Mouse (Mus musculus): ENCODE measurements around the gene Gm3043.
"Not testable (repeated sequence)": the region's sequence is repeated elsewhere in the genome, so short reads cannot be mapped to it uniquely, and the experiment has no call there.

Gene Gm3043

GRCm38 (mm10) chr14:3688483-3688882, at the start of gene Gm3043:
Gm3043 (plus strand) TSS chr14:3688783.
- DNase-seq, result not testable (repeated sequence)

DNA sequence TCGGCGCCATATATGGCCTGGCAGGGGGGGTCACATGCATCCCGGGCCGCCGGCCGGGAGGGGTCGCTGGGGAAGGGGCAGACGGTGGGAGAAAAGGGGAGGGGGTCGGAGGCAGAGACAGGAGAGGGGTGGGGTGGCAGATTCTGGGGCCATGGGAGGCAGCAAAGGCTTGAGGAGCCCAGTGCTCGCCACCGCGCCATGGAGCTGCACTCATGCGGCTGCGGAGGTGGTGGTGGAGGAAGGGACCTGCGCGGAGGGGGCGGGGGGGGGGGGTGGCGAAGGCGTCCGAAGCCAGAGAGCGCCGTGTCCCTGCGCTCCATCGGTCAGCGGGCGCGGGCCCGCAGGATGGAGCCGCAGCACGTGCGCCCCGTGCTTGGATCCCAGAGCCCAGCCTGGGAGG, 36.9 kb upstream of the Gm3043 start, which contains the start of gene Gm3020:
Gene Gm3020 (plus strand): TSS at position 301 of the 400 bp plus-strand sequence.
- DNase-seq, result not testable (repeated sequence)
